Mouse (Mus musculus) olfactory bulb, adult 2 months (tissue): ENCODE data around the gene Plcb4.

Experiments
- CTCF ChIP-seq: fragments of 200-500 bp; IDR thresholded peaks from 2 replicates; pipeline ENCODE4 v1.5.1; 2012; ENCODE audit warnings: low read depth, mild to moderate bottlenecking, low read length, moderate library complexity; ENCODE audit not compliant: insufficient read depth
- POLR2A ChIP-seq: fragments of 200-500 bp; IDR thresholded peaks from 2 replicates; pipeline ENCODE4 v1.6.1; 2012; ENCODE audit warnings: mild to moderate bottlenecking, low read depth, low read length, moderate library complexity; ENCODE audit not compliant: insufficient read depth

GRCm38 (mm10) chr2:135687585-135687984 lies 28.8 kb downstream of the Plcb4 start:
- TF ChIP-seq POLR2A = no peak
- TF ChIP-seq CTCF = no peak
